Mouse (Mus musculus) forebrain, embryonic 15.5 days (tissue): ENCODE measurements at regions not wholly inside any gene's neighbourhood (a gene's known extent, or its start where the extent isn't known, plus 50 kb on each side); places are given as distances from the start of the nearest gene placed in this dataset.

ENCODE experiments used
- ATAC-seq: fragments of 200-750 bp; cut with Nextera tagmentation; replicated peaks from 2 replicates; pipeline ENCODE4 v1.8.0; 2017; ENCODE audit warnings: mild to moderate bottlenecking, moderate TSS enrichment, moderate library complexity
- H3K27ac ChIP-seq: fragments of 300-500 bp; sonication (generic); replicated peaks from 2 replicates; pipeline ENCODE4 v1.5.1; 2015; ENCODE audit warnings: mild to moderate bottlenecking, inconsistent platforms
- H3K27me3 ChIP-seq: fragments of 300-500 bp; sonication (generic); 2 replicates; pipeline ENCODE4 v1.6.1; 2015; ENCODE audit warnings: inconsistent platforms
- H3K36me3 ChIP-seq: fragments of 300-500 bp; sonication (generic); 2 replicates; pipeline ENCODE4 v1.6.1; 2015; ENCODE audit warnings: mild to moderate bottlenecking, inconsistent platforms
- H3K4me1 ChIP-seq: fragments of 300-500 bp; sonication (generic); 2 replicates; pipeline ENCODE4 v1.6.1; 2015; ENCODE audit warnings: inconsistent platforms
- H3K4me2 ChIP-seq: fragments of 300-500 bp; sonication (generic); replicated peaks from 2 replicates; pipeline ENCODE4 v1.6.1; 2015; ENCODE audit warnings: mild to moderate bottlenecking, inconsistent platforms
- H3K4me3 ChIP-seq: fragments of 300-500 bp; sonication (generic); 2 replicates; pipeline ENCODE4 v1.5.1; 2015; ENCODE audit warnings: mild to moderate bottlenecking, inconsistent platforms
- H3K9ac ChIP-seq: fragments of 300-500 bp; sonication (generic); replicated peaks from 2 replicates; pipeline ENCODE4 v1.6.1; 2015; ENCODE audit warnings: mild to moderate bottlenecking, inconsistent platforms
- H3K9me3 ChIP-seq: fragments of 300-500 bp; sonication (generic); 2 replicates; pipeline ENCODE4 v1.6.1; 2016; ENCODE audit warnings: inconsistent platforms
- WGBS: fragments of 180-500 bp; shearing (Covaris S2); methylation state at CpG from one replicate; pipeline ENCODE4 v1.1.7; 2015; ENCODE audit warnings: mixed read lengths; 5-methylcytosine and 5-hydroxymethylcytosine counted together

DNA sequence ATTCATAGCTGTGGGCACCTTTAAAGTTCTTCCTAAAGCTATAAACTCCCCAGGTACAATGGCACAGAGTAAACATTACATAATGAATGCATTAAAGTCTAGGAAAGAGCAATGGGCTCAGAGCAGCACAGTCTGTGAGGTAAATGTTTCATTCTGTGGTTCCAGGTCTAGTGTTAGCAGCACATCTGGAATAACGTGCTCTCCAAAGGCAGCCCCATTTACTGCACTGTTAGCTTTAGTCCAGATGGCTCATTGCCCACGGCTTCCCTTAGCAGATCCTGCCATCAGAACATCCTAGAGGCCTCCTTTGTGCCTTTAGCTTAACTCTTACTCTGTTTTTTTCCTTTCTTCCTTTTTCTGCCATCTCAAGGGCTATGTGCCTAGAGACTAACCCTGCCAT is 87.7 kb upstream of the Tspan7 start:
- Histone ChIP-seq H3K4me2 (no peak overlapping the region), H3K9ac (no peak overlapping the region), H3K9me3 (no peaks in the 10 kb centered on the region), H3K4me1 (no peaks in the 10 kb centered on the region), H3K27ac (no peak overlapping the region), H3K27me3 (no peaks in the 10 kb centered on the region), H3K36me3 (no peaks in the 10 kb centered on the region), H3K4me3 (no peak overlapping the region)
- 65% methylated on average over 2 of the region's 2 CpGs for WGBS
- ATAC-seq = no peak

GRCm38 (mm10) chrX:10411238-10411637 is 73.7 kb upstream of the Tspan7 start:
- H3K4me1 ChIP-seq = no peaks in the 10 kb centered on the region
- no peaks in the 10 kb centered on the region for H3K36me3 ChIP-seq
- 27% methylated on average over 4 of the region's 4 CpGs for WGBS
- H3K4me2 ChIP-seq = no peak overlapping the region
- no peaks in the 10 kb centered on the region for H3K27me3 ChIP-seq
- no peak overlapping the region for H3K4me3 ChIP-seq
- no peaks in the 10 kb centered on the region for H3K9me3 ChIP-seq
- no peak overlapping the region for H3K27ac ChIP-seq
- no peak for ATAC-seq
- H3K9ac ChIP-seq = no peak overlapping the region

DNA sequence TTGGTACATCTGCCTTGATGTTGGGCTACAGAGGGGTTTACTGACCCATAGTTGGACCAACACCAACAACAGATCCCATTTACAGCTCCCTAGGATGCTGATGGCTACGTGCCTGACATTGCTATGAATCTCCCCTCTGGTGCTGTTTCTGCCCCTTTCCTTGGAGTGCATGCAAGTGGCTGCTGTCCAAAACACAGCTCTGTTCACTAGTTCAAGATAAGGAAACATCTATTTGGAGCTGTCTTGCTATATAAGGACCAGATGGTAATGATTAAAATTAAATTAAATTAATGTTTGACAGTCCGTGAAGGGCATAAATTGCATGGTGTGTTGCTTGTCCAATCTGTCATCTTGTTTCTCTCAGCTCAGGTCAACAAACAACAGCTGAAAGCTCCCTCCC is 62.5 kb upstream of the Tspan7 start:
- H3K27ac ChIP-seq = no peak overlapping the region
- no peaks in the 10 kb centered on the region for H3K36me3 ChIP-seq
- no peaks in the 10 kb centered on the region for H3K27me3 ChIP-seq
- H3K9ac ChIP-seq = no peak overlapping the region
- no peaks in the 10 kb centered on the region for H3K4me1 ChIP-seq
- no peak overlapping the region for H3K4me2 ChIP-seq
- H3K9me3 ChIP-seq = no peaks in the 10 kb centered on the region
- no peak overlapping the region for H3K4me3 ChIP-seq
- 40% methylated on average over 2 of the region's 2 CpGs for WGBS
- peak; percentile 83 for ATAC-seq
